Mouse (Mus musculus): ENCODE data around the gene B3gnt6.

GRCm38 (mm10) chr7:98216713-98217112 is 17.4 kb upstream of the B3gnt6 start:
- TF ChIP-seq CTCF (IDR thresholded peaks at IDR 0.05; ENCODE audit: low read depth) = no peak
- TF ChIP-seq EP300 (IDR thresholded peaks at IDR 0.05; ENCODE audit: low read depth) = no peak
